Comparison of ENCODE assay signal across 8 mouse cellular contexts in genomic region chr17:32494601-32495000, GRCm38 (mm10). TPM values are rescaled to one million over a fixed set of nuclear protein-coding genes. Genes with fewer than 3 reads are reported as not detected.
DNase-seq lines count a peak whose midpoint lies in the region; ATAC-seq and TF ChIP-seq lines count a peak whose summit lies in the region.

No protein-coding gene starts in this region.

- no peak for TF ChIP-seq EP300 in liver, postnatal 0 days (IDR thresholded peaks at IDR 0.05; ENCODE audit: low read depth)

- no peak overlapping the region for H3K4me3 ChIP-seq in liver, postnatal 0 days (ENCODE audit: low read depth, low read length)
- H3K4me3 ChIP-seq in neural tube, embryonic 15.5 days (replicated peaks) = no peak overlapping the region

- no peak overlapping the region for H3K9ac ChIP-seq in liver, postnatal 0 days (replicated peaks)
- no peak overlapping the region for H3K9ac ChIP-seq in neural tube, embryonic 15.5 days (replicated peaks)

- H3K4me2 ChIP-seq in liver, postnatal 0 days (ENCODE audit: low read depth, low read length) = no peak overlapping the region
- H3K4me2 ChIP-seq in neural tube, embryonic 15.5 days = no peak overlapping the region

- peak; percentile 80 for TF ChIP-seq CTCF in liver, postnatal 0 days (IDR thresholded peaks at IDR 0.05; ENCODE audit: low read depth)

- H3K27ac ChIP-seq in liver, postnatal 0 days (ENCODE audit: low read depth) = no peak overlapping the region
- no peak overlapping the region for H3K27ac ChIP-seq in neural tube, embryonic 15.5 days (replicated peaks)

- peak; percentile 43 to 66 for DNase-seq in CD8-positive naive resting alpha-beta T cell, adult 2 months (ENCODE audit: low read depth in 2 of 2, low spot score in 2 of 2)
- peak; percentile 78 for DNase-seq in adrenal gland, postnatal 10 days
- DNase-seq in embryo, embryonic 9.5 days (ENCODE audit: extremely low spot score) = peak; percentile 54
- peak; percentile 74 to 82 for DNase-seq in heart, postnatal 10 days
- DNase-seq in kidney, postnatal 36 days = peak; percentile 78 to 85
- peak; percentile 61 for DNase-seq in liver, postnatal 0 days
- peak; percentile 11 for DNase-seq in testis, postnatal 14 days (ENCODE audit: low spot score)

- ATAC-seq in liver, postnatal 0 days = no peak
- ATAC-seq in neural tube, embryonic 15.5 days (ENCODE audit: low FRiP score) = peak; percentile 74; the same call in 1 of the 2 replicates

- 0 out of 2 replicates have a peak, but pooled peaks cover 4% of the 10 kb centered on the region for H3K27me3 ChIP-seq in liver, postnatal 0 days (ENCODE audit: insufficient read depth, low read length)
- H3K27me3 ChIP-seq in neural tube, embryonic 15.5 days (replicated peaks) = peaks cover 15% of the 10 kb centered on the region

- H3K9me3 ChIP-seq in liver, postnatal 0 days (ENCODE audit: low read length) = no peaks in the 10 kb centered on the region
- no peaks in the 10 kb centered on the region for H3K9me3 ChIP-seq in neural tube, embryonic 15.5 days (replicated peaks)

- 66% methylated on average over 1 of the region's 1 CpGs for WGBS in liver, postnatal 0 days (ENCODE audit: insufficient replicate concordance)
- WGBS in neural tube, embryonic 15.5 days = 54% methylated on average over 1 of the region's 1 CpGs

- peaks cover 6% of the 10 kb centered on the region; the same call in 1 of the 2 replicates for H3K4me1 ChIP-seq in liver, postnatal 0 days (ENCODE audit: insufficient read depth)
- peaks cover 4% of the 10 kb centered on the region; the same call in 1 of the 2 replicates for H3K4me1 ChIP-seq in neural tube, embryonic 15.5 days

- intact Hi-C loops in heart, postnatal 10 days (cut with DNase I) = loop anchor here (1.0 to 10.0 kb wide), 5 partner anchors 107 to 420 kb away; partner anchors contain the start of gene Wiz

- H3K36me3 ChIP-seq in liver, postnatal 0 days (replicated peaks; ENCODE audit: insufficient read depth, low read length) = no peaks in the 10 kb centered on the region
- H3K36me3 ChIP-seq in neural tube, embryonic 15.5 days = no peaks in the 10 kb centered on the region

RNA-seq across cellular contexts. Expression of gene Cyp4f17, which starts 11.2 kb away (rescaled TPM):
- 10 to 100 TPM in 1 of 2 experiments, 1 to 10 TPM in 1; 7.2 to 10.6 TPM for total RNA-seq in adrenal gland, postnatal 10 days (2021)
- total RNA-seq in heart, postnatal 10 days (2021) = 1 to 10 TPM; 6.4 to 6.8 TPM
- 2.7 and 2.9 TPM in 2 replicates for polyA plus RNA-seq in liver, postnatal 0 days (2015; fragmentation: Nextera tagmentation; extraction: Ambion mirVana)
- 10.8 and 12.4 TPM in 2 replicates for polyA plus RNA-seq in neural tube, embryonic 15.5 days (2015; fragmentation: Nextera tagmentation; extraction: Ambion mirVana)

RNA-seq across cellular contexts. Expression of gene Cyp4f16, which starts 41.8 kb away (rescaled TPM):
- 10 to 100 TPM; 10.9 to 15.4 TPM for total RNA-seq in adrenal gland, postnatal 10 days (2021)
- total RNA-seq in heart, postnatal 10 days (2021) = 10 to 100 TPM in 1 of 2 experiments, 1 to 10 TPM in 1; 8.3 to 12.2 TPM
- 5.9 and 6.9 TPM in 2 replicates for polyA plus RNA-seq in liver, postnatal 0 days (2015; fragmentation: Nextera tagmentation; extraction: Ambion mirVana)
- polyA plus RNA-seq in neural tube, embryonic 15.5 days (2015; fragmentation: Nextera tagmentation; extraction: Ambion mirVana) = 19.1 and 19.4 TPM in 2 replicates

RNA-seq across cellular contexts. Expression of gene Cyp4f39, which starts 42.1 kb away (rescaled TPM):
- total RNA-seq in adrenal gland, postnatal 10 days (2021) = under 1 TPM; 0.36 to 0.45 TPM
- under 1 TPM; 0.24 to 0.74 TPM for total RNA-seq in heart, postnatal 10 days (2021)
- 0.22 and 0.32 TPM in 2 replicates for polyA plus RNA-seq in liver, postnatal 0 days (2015; fragmentation: Nextera tagmentation; extraction: Ambion mirVana)
- 0.65 and 0.74 TPM in 2 replicates for polyA plus RNA-seq in neural tube, embryonic 15.5 days (2015; fragmentation: Nextera tagmentation; extraction: Ambion mirVana)

Comparison
In these comparisons a context has a peak if more than half of its experiments do, and no peak if none do; other contexts are left out.
1. DNase-seq: peak in every context shown above with its lines; median percentile 82 in kidney, postnatal 36 days; 78 in adrenal gland, postnatal 10 days; 78 in heart, postnatal 10 days; 61 in liver, postnatal 0 days; 54 in CD8-positive naive resting alpha-beta T cell, adult 2 months; 54 in embryo, embryonic 9.5 days; 11 in testis, postnatal 14 days.